Mouse (Mus musculus) stomach, embryonic 14.5 days (tissue): Measurements from ENCODE around the gene Eef1a2. TPM values are rescaled to one million over a fixed set of nuclear protein-coding genes. Genes with fewer than 3 reads are reported as not detected.

ENCODE experiments used
- polyA plus RNA-seq: library from polyadenylated mRNA; unstranded; fragments of >200 nt; fragmentation: Nextera tagmentation; extraction: Ambion mirVana; gene quantifications from 2 replicates; pipeline ENCODE4 v1.2.1, GENCODE M21; 2014

The Eef1a2 gene
- polyA plus RNA-seq, 1 experiment from 2014 or later: 0.23 TPM

Other genes starting within 250 kb of the Eef1a2 start
- 27.1 and 35.3 TPM in 2 replicates for gene Ythdf1, start 236.1 kb downstream of the Eef1a2 start, polyA plus RNA-seq
- gene Birc7, start 228.0 kb downstream of the Eef1a2 start, polyA plus RNA-seq: 0.17 TPM in 1 of 2 replicates, not detected in the other
- gene Nkain4, start 202.3 kb downstream of the Eef1a2 start, polyA plus RNA-seq: 66.2 and 72.2 TPM in 2 replicates
- gene Arfgap1, start 189.8 kb downstream of the Eef1a2 start, polyA plus RNA-seq: 90.4 and 95.0 TPM in 2 replicates
- gene Col20a1, start 170.5 kb downstream of the Eef1a2 start, polyA plus RNA-seq: 0.53 and 1.1 TPM in 2 replicates
- gene Chrna4, start 113.5 kb downstream of the Eef1a2 start, polyA plus RNA-seq: 1.5 and 2.2 TPM in 2 replicates
- gene Kcnq2, start 21.7 kb downstream of the Eef1a2 start, polyA plus RNA-seq: 3.0 TPM in 2 replicates
- gene Ppdpf, start 30.2 kb upstream of the Eef1a2 start, polyA plus RNA-seq: 354 and 378 TPM in 2 replicates
- not detected in 2 replicates for gene Ptk6, start 45.8 kb upstream of the Eef1a2 start, polyA plus RNA-seq
- gene Srms, start 56.2 kb upstream of the Eef1a2 start, polyA plus RNA-seq: 0.15 TPM in 1 of 2 replicates, not detected in the other
- gene Fndc11, start 63.0 kb upstream of the Eef1a2 start, polyA plus RNA-seq: 0.29 and 0.36 TPM in 2 replicates
- gene Helz2, start 85.0 kb upstream of the Eef1a2 start, polyA plus RNA-seq: 1.5 and 1.9 TPM in 2 replicates
- 14.6 and 15.4 TPM in 2 replicates for gene Gmeb2, start 131.0 kb upstream of the Eef1a2 start, polyA plus RNA-seq
- gene Stmn3, start 157.5 kb upstream of the Eef1a2 start, polyA plus RNA-seq: 51.9 and 54.8 TPM in 2 replicates
- gene Rtel1, start 162.7 kb upstream of the Eef1a2 start, polyA plus RNA-seq: 48.3 and 57.3 TPM in 2 replicates
- gene Zgpat, start 207.9 kb upstream of the Eef1a2 start, polyA plus RNA-seq: 32.1 and 37.3 TPM in 2 replicates
- gene Arfrp1, start 208.4 kb upstream of the Eef1a2 start, polyA plus RNA-seq: 44.2 and 51.4 TPM in 2 replicates
- gene Lime1, start 223.1 kb upstream of the Eef1a2 start, polyA plus RNA-seq: 18.3 and 20.8 TPM in 2 replicates